Mouse (Mus musculus) MEL-GATA-1-ER (cell line): ENCODE measurements around the gene Gdpd5.
A peak's percentile ranks its signal among the peaks of the same experiment; 100 is the strongest.

Source experiments
- DNase-seq: peaks from one replicate; pipeline ENCODE4 v3.0.0-alpha.2; 2012; ENCODE audit warnings: low read depth; ENCODE audit errors: extremely low read depth

Gene Gdpd5

GRCm38 (mm10) chr7:99441534-99442072, 60.4 kb downstream of the Gdpd5 start:
- DNase-seq: no peak

- no peak for DNase-seq
Measured at GRCm38 (mm10) chr7:99443164-99443563, 62.0 kb downstream of the Gdpd5 start.

- DNase-seq: peak; percentile 12
Measured at GRCm38 (mm10) chr7:99444012-99444411, 62.8 kb downstream of the Gdpd5 start.

GRCm38 (mm10) chr7:99445833-99446232, 64.6 kb downstream of the Gdpd5 start:
- no peak for DNase-seq

- DNase-seq: no peak
Measured at GRCm38 (mm10) chr7:99447323-99447722, 66.1 kb downstream of the Gdpd5 start.

- DNase-seq: no peak
Measured at GRCm38 (mm10) chr7:99448619-99449018, 67.4 kb downstream of the Gdpd5 start.

GRCm38 (mm10) chr7:99449063-99449462, 67.8 kb downstream of the Gdpd5 start:
- DNase-seq: peak; percentile 12

- DNase-seq: no peak
Measured at GRCm38 (mm10) chr7:99449751-99450150, 68.5 kb downstream of the Gdpd5 start.

GRCm38 (mm10) chr7:99450703-99451102, 69.5 kb downstream of the Gdpd5 start:
- DNase-seq: peak; percentile 54

GRCm38 (mm10) chr7:99452859-99453258, 71.6 kb downstream of the Gdpd5 start:
- DNase-seq: no peak

GRCm38 (mm10) chr7:99454044-99454443, 72.8 kb downstream of the Gdpd5 start:
- DNase-seq: no peak

- no peak for DNase-seq
Measured at GRCm38 (mm10) chr7:99458849-99459248, 77.6 kb downstream of the Gdpd5 start.

- DNase-seq: no peak
Measured at GRCm38 (mm10) chr7:99459888-99460652, 78.9 kb downstream of the Gdpd5 start.

GRCm38 (mm10) chr7:99463120-99463519, 81.9 kb downstream of the Gdpd5 start:
- DNase-seq: no peak

- no peak for DNase-seq
Measured at GRCm38 (mm10) chr7:99465811-99466210, 84.6 kb downstream of the Gdpd5 start, which contains the start of gene Klhl35. Gene Klhl35, plus strand, starts transcription at chr7:99466004.

GRCm38 (mm10) chr7:99467916-99468282, 86.7 kb downstream of the Gdpd5 start:
- DNase-seq: no peak

- DNase-seq: no peak
Measured at GRCm38 (mm10) chr7:99468283-99469132, 87.3 kb downstream of the Gdpd5 start.

GRCm38 (mm10) chr7:99469680-99470405, 88.6 kb downstream of the Gdpd5 start:
- DNase-seq: no peak

GRCm38 (mm10) chr7:99471578-99471977, 90.4 kb downstream of the Gdpd5 start:
- DNase-seq: no peak

GRCm38 (mm10) chr7:99473638-99474407, 92.6 kb downstream of the Gdpd5 start:
- DNase-seq: no peak
